Mouse (Mus musculus) c-Kit-positive CD71-positive TER-119-negative erythroid progenitor cells, embryonic 14.5 days (primary cell): ENCODE results near the gene Klhdc10.

Source experiments
- DNase-seq: peaks from one replicate; pipeline ENCODE4 v3.0.0-alpha.2; 2013; ENCODE audit warnings: low read depth

The Klhdc10 gene

GRCm38 (mm10) chr6:30402091-30402491 is 423 bp downstream of the Klhdc10 start:
- DNase-seq = no peak

- DNase-seq = peak; percentile 81
These were observed 1.8 kb downstream of the Klhdc10 start for GRCm38 (mm10) chr6:30403465-30403864.

GRCm38 (mm10) chr6:30404671-30405070 is 3.0 kb downstream of the Klhdc10 start:
- DNase-seq = no peak

GRCm38 (mm10) chr6:30408276-30408675 is 6.6 kb downstream of the Klhdc10 start:
- no peak for DNase-seq

- no peak for DNase-seq
These were observed 7.9 kb downstream of the Klhdc10 start for GRCm38 (mm10) chr6:30409399-30410093.

- no peak for DNase-seq
These were observed 9.6 kb downstream of the Klhdc10 start for GRCm38 (mm10) chr6:30411311-30411710.

GRCm38 (mm10) chr6:30416126-30416525 is 14.5 kb downstream of the Klhdc10 start:
- no peak for DNase-seq

- no peak for DNase-seq
These were observed 15.1 kb downstream of the Klhdc10 start for GRCm38 (mm10) chr6:30416801-30417200.

- DNase-seq = no peak
These were observed 31.0 kb downstream of the Klhdc10 start for GRCm38 (mm10) chr6:30432461-30433192.

GRCm38 (mm10) chr6:30436476-30436875 is 34.8 kb downstream of the Klhdc10 start:
- no peak for DNase-seq

GRCm38 (mm10) chr6:30437054-30437453 is 35.4 kb downstream of the Klhdc10 start:
- no peak for DNase-seq

- no peak for DNase-seq
These were observed 37.9 kb downstream of the Klhdc10 start for GRCm38 (mm10) chr6:30439576-30439975.

- no peak for DNase-seq
These were observed 55.3 kb downstream of the Klhdc10 start for GRCm38 (mm10) chr6:30456991-30457390.

GRCm38 (mm10) chr6:30458626-30459025 is 57.0 kb downstream of the Klhdc10 start:
- no peak for DNase-seq

- DNase-seq = no peak
These were observed 57.5 kb downstream of the Klhdc10 start for GRCm38 (mm10) chr6:30459056-30459747.

GRCm38 (mm10) chr6:30459811-30460749 is 58.4 kb downstream of the Klhdc10 start:
- DNase-seq = peak; percentile 53

- DNase-seq = no peak
These were observed 59.2 kb downstream of the Klhdc10 start for GRCm38 (mm10) chr6:30460750-30461446.

GRCm38 (mm10) chr6:30461755-30462344 is 60.2 kb downstream of the Klhdc10 start:
- DNase-seq = no peak

- DNase-seq = no peak
These were observed 61.2 kb downstream of the Klhdc10 start for GRCm38 (mm10) chr6:30462822-30463221.

GRCm38 (mm10) chr6:30465586-30465985 is 63.9 kb downstream of the Klhdc10 start:
- no peak for DNase-seq

- no peak for DNase-seq
These were observed 66.4 kb downstream of the Klhdc10 start for GRCm38 (mm10) chr6:30468058-30468457.
